Mouse (Mus musculus) brain, embryonic 14.5 days (tissue): ENCODE results near the gene Hnrnpc.
"Not testable (repeated sequence)": the region's sequence is repeated elsewhere in the genome, so short reads cannot be mapped to it uniquely, and the experiment has no call there.

Experiments
- CTCF ChIP-seq: fragments of 200-500 bp; IDR thresholded peaks from 2 replicates; pipeline ENCODE4 v1.5.1; 2012; ENCODE audit warnings: inconsistent platforms, mild to moderate bottlenecking, moderate library complexity, borderline replicate concordance; ENCODE audit not compliant: insufficient read depth, insufficient read length; ENCODE audit errors: extremely low read depth
- POLR2A ChIP-seq: fragments of 200-500 bp; IDR thresholded peaks from 2 replicates; pipeline ENCODE4 v1.6.1; 2012; ENCODE audit warnings: mild to moderate bottlenecking, inconsistent platforms, borderline replicate concordance; ENCODE audit not compliant: poor library complexity, insufficient read depth, insufficient read length, severe bottlenecking; ENCODE audit errors: extremely low read depth

DNA sequence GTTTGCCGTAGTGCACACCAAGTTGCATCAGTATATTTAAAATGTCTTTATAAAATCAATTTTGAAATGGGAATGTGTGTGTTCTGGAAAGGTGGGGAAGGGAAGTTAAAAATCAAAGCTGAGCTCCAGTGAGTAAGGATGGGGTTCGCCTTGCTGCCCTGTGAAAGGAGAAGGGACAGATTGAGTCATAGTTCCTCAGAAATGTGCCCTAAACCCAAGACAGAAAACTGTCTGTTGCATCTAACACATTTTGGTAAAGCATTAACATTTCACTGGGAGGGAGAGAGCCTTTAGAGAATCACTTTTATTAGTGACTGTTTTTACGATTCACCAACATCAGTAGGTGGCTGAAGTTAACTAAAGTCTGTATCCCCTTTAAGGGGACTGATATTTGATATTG, 5.4 kb downstream of the Hnrnpc start:
- not testable (repeated sequence) for TF ChIP-seq POLR2A, CTCF
